Mouse (Mus musculus) limb, embryonic 14.5 days (tissue): ENCODE measurements at regions not wholly inside any gene's neighbourhood (a gene's known extent, or its start where the extent isn't known, plus 50 kb on each side); places are given as distances from the start of the nearest gene placed in this dataset.
A peak's percentile ranks its signal among the peaks of the same experiment; 100 is the strongest.

Source experiments
- ATAC-seq: fragments of 200-750 bp; cut with Nextera tagmentation; 2 replicates; pipeline ENCODE4 v1.8.0; 2017; ENCODE audit warnings: low read depth, moderate number of reproducible peaks, moderate TSS enrichment; ENCODE audit not compliant: low FRiP score
- DNase-seq: peaks from one replicate; pipeline ENCODE4 v3.0.0-alpha.2; 2015; ENCODE audit warnings: low spot score
- H3K27ac ChIP-seq: fragments of 300-500 bp; sonication (generic); replicated peaks from 2 replicates; pipeline ENCODE4 v1.5.1; 2014; ENCODE audit warnings: low read depth, mild to moderate bottlenecking, low read length, moderate library complexity, mixed read lengths
- H3K27me3 ChIP-seq: fragments of 300-500 bp; sonication (generic); 2 replicates; pipeline ENCODE4 v1.6.1; 2014; ENCODE audit warnings: low read length, mixed read lengths; ENCODE audit not compliant: control insufficient read depth, insufficient read depth
- H3K36me3 ChIP-seq: fragments of 300-500 bp; sonication (generic); 2 replicates; pipeline ENCODE4 v1.6.1; 2014; ENCODE audit warnings: mild to moderate bottlenecking, low read length, moderate library complexity, mixed read lengths; ENCODE audit not compliant: control insufficient read depth, insufficient read depth
- H3K4me1 ChIP-seq: fragments of 300-500 bp; sonication (generic); 2 replicates; pipeline ENCODE4 v1.6.1; 2014; ENCODE audit warnings: antibody characterized with exemption, low read length, mixed read lengths; ENCODE audit not compliant: control insufficient read depth, insufficient read depth
- H3K4me2 ChIP-seq: fragments of 300-500 bp; sonication (generic); replicated peaks from 2 replicates; pipeline ENCODE4 v1.6.1; 2014; ENCODE audit warnings: low read depth, mild to moderate bottlenecking, low read length, moderate library complexity; ENCODE audit not compliant: severe bottlenecking
- H3K4me3 ChIP-seq: fragments of 300-500 bp; sonication (generic); replicated peaks from 2 replicates; pipeline ENCODE4 v1.5.1; 2014; ENCODE audit warnings: low read length
- H3K9ac ChIP-seq: fragments of 300-500 bp; sonication (generic); 2 replicates; pipeline ENCODE4 v1.6.1; 2014; ENCODE audit warnings: mild to moderate bottlenecking, low read depth, low read length, moderate library complexity; ENCODE audit not compliant: severe bottlenecking
- H3K9me3 ChIP-seq: fragments of 300-500 bp; sonication (generic); 2 replicates; pipeline ENCODE4 v1.6.1; 2016; ENCODE audit warnings: low read length; ENCODE audit not compliant: control insufficient read depth
- POLR2A ChIP-seq: fragments of 200-500 bp; IDR thresholded peaks from 2 replicates; pipeline ENCODE4 v1.8.0; 2012; ENCODE audit warnings: inconsistent platforms, mild to moderate bottlenecking, moderate library complexity, borderline replicate concordance; ENCODE audit not compliant: insufficient read depth, insufficient read length; ENCODE audit errors: extremely low read depth
- WGBS: fragments of 180-500 bp; shearing (Covaris S2); extraction: QIAGEN DNeasy Blood & Tissue Kit; methylation state at CpG from one replicate; pipeline ENCODE4 v1.1.7; 2014; 5-methylcytosine and 5-hydroxymethylcytosine counted together

GRCm38 (mm10) chr8:128269546-128269945, 88.9 kb upstream of the Nrp1 start:
- Histone ChIP-seq H3K27me3 (no peaks in the 10 kb centered on the region), H3K4me2 (no peak overlapping the region), H3K4me3 (no peak overlapping the region), H3K27ac (no peak overlapping the region), H3K4me1 (peaks cover 11% of the 10 kb centered on the region), H3K36me3 (no peaks in the 10 kb centered on the region), H3K9me3 (no peaks in the 10 kb centered on the region), H3K9ac (no peak overlapping the region)
- WGBS: 83% methylated on average over 1 of the region's 1 CpGs
- no peak for DNase-seq
- no peak for ATAC-seq
- TF ChIP-seq POLR2A: no peak

DNA sequence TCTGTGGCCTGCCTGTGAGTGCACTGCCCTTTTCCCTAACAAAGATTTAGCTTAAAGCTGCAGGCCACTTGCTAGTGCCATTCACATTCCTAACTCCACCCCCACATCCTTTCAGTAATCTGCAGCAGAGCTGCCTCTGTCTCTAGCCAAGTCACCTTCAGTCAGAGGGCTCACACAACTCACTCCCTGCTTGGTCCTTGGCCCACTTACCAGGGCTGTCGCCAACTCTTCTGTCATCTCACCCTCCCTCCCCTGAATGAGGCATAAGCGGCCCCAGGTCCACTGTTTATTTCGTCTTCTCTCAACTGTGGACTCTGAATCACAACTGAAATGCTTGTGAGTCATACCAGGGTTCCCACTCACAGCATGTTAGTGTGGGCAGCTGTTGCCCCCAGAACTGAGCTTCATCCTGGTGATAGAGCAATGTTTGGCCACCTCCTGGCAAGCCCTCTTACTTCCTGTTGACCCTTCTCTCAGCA, 85.5 kb upstream of the Nrp1 start:
- Histone ChIP-seq H3K27ac (no peak overlapping the region), H3K4me2 (no peak overlapping the region), H3K36me3 (no peaks in the 10 kb centered on the region), H3K4me1 (peaks cover 7% of the 10 kb centered on the region; the same call in 1 of the 2 replicates), H3K9ac (no peak overlapping the region), H3K27me3 (no peaks in the 10 kb centered on the region), H3K9me3 (no peaks in the 10 kb centered on the region), H3K4me3 (no peak overlapping the region)
- 43% methylated on average over 3 of the region's 3 CpGs for WGBS
- TF ChIP-seq POLR2A: no peak
- DNase-seq: no peak
- 0 out of 2 replicates have a peak, but pooled peaks have one; percentile 30 for ATAC-seq

GRCm38 (mm10) chr8:128276475-128276874, 81.9 kb upstream of the Nrp1 start:
- Histone ChIP-seq H3K9ac (no peak overlapping the region), H3K27ac (no peak overlapping the region), H3K4me3 (no peak overlapping the region), H3K27me3 (no peaks in the 10 kb centered on the region), H3K9me3 (no peaks in the 10 kb centered on the region), H3K36me3 (no peaks in the 10 kb centered on the region), H3K4me2 (no peak overlapping the region), H3K4me1 (peaks cover 4% of the 10 kb centered on the region; the same call in 1 of the 2 replicates)
- 78% methylated on average over 1 of the region's 1 CpGs for WGBS
- no peak for ATAC-seq
- DNase-seq: no peak
- TF ChIP-seq POLR2A: no peak

- DNase-seq (no peak), ATAC-seq (no peak)
- Histone ChIP-seq H3K27me3 (no peaks in the 10 kb centered on the region), H3K27ac (no peak overlapping the region), H3K9me3 (no peaks in the 10 kb centered on the region), H3K4me1 (no peaks in the 10 kb centered on the region), H3K36me3 (no peaks in the 10 kb centered on the region), H3K9ac (no peak overlapping the region), H3K4me2 (no peak overlapping the region), H3K4me3 (no peak overlapping the region)
- no peak for TF ChIP-seq POLR2A
- 86% methylated on average over 3 of the region's 3 CpGs for WGBS
Measured at GRCm38 (mm10) chr8:128282802-128283201, 75.6 kb upstream of the Nrp1 start.

DNA sequence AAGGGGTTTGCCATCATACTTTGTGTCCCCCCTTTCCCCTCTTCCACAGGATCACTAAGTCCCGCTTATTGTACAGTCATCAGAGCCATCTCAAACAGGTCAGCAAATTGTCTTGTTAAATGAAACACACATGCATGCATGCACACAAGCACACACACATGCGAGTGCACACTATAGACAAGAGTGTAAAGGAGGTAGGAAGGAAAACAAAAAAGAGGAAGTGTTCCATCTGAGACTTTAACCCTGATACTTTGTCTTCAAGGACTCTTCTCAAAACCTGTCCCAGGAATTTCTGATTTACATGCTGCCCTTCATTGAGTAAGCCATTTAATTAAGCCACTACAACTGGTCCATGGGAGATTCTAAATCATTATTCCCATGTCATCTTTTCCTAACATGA, 75.0 kb upstream of the Nrp1 start:
- WGBS: 94% methylated on average over 2 of the region's 2 CpGs
- ATAC-seq (no peak), DNase-seq (no peak)
- Histone ChIP-seq H3K9me3 (no peaks in the 10 kb centered on the region), H3K27ac (no peak overlapping the region), H3K36me3 (no peaks in the 10 kb centered on the region), H3K9ac (no peak overlapping the region), H3K4me2 (no peak overlapping the region), H3K27me3 (no peaks in the 10 kb centered on the region), H3K4me3 (no peak overlapping the region), H3K4me1 (no peaks in the 10 kb centered on the region)
- no peak for TF ChIP-seq POLR2A

GRCm38 (mm10) chr8:128284816-128285215, 73.6 kb upstream of the Nrp1 start:
- Histone ChIP-seq H3K9me3 (no peaks in the 10 kb centered on the region), H3K4me1 (no peaks in the 10 kb centered on the region), H3K27me3 (no peaks in the 10 kb centered on the region), H3K36me3 (no peaks in the 10 kb centered on the region), H3K4me2 (no peak overlapping the region), H3K27ac (no peak overlapping the region), H3K4me3 (no peak overlapping the region), H3K9ac (no peak overlapping the region)
- TF ChIP-seq POLR2A: no peak
- WGBS: 26% methylated on average over 3 of the region's 3 CpGs
- DNase-seq (peak; percentile 60), ATAC-seq (peak; percentile 41; the same call in 1 of the 2 replicates)
